Mouse (Mus musculus): ENCODE results near the gene Gm428. TPM values are rescaled to one million over a fixed set of nuclear protein-coding genes. Genes with fewer than 3 reads are reported as not detected.
"Not testable (repeated sequence)": the region's sequence is repeated elsewhere in the genome, so short reads cannot be mapped to it uniquely, and the experiment has no call there.

Gm428 gene
- not detected for total RNA-seq (2021)
- long read RNA-seq, result 0 reads

- not testable (repeated sequence) for DNase-seq (ENCODE audit: low spot score in 2 of 2)
Measured at GRCm38 (mm10) chr4:73683216-73683615, at the start of gene Gm428. Gm428 (plus strand) TSS chr4:73683516.

GRCm38 (mm10) chr4:73637821-73638220, 45.5 kb upstream of the Gm428 start, which contains the start of gene Gm11236:
Gm11236 (plus strand) TSS chr4:73638121.
- DNase-seq (ENCODE audit: low spot score in 2 of 2), result not testable (repeated sequence)

- not testable (repeated sequence) for DNase-seq (ENCODE audit: low spot score in 2 of 2)
Measured at GRCm38 (mm10) chr4:73661864-73662263, 21.5 kb upstream of the Gm428 start.

- DNase-seq (ENCODE audit: low spot score in 2 of 2), result not testable (repeated sequence)
Measured at GRCm38 (mm10) chr4:73668054-73668453, 15.3 kb upstream of the Gm428 start, which contains the start of gene Gm11239. Gm11239 (plus strand) TSS chr4:73668354.

GRCm38 (mm10) chr4:73718761-73719160, 35.4 kb downstream of the Gm428 start:
- DNase-seq (ENCODE audit: low spot score in 2 of 2), result no peak

- no peak for DNase-seq (ENCODE audit: low spot score in 2 of 2)
Measured at GRCm38 (mm10) chr4:73719819-73720218, 36.5 kb downstream of the Gm428 start.

Other genes with a start within 250 kb of the Gm428 start
- gene Gm11238, start 75.6 kb upstream of the Gm428 start, total RNA-seq (2021), result not detected
- not detected for gene Gm11237, start 60.5 kb upstream of the Gm428 start, total RNA-seq (2021)
- not detected for gene Gm11236, start 45.4 kb upstream of the Gm428 start, total RNA-seq (2021)
- gene Gm11239, start 15.2 kb upstream of the Gm428 start, total RNA-seq (2021), result not detected
- not detected for gene Rasef, start 107.5 kb downstream of the Gm428 start, total RNA-seq (2021)
- not detected for gene Gm11758, start 192.8 kb downstream of the Gm428 start, total RNA-seq (2021)
- gene Gm11757, start 207.6 kb downstream of the Gm428 start, total RNA-seq (2021), result not detected
- not detected for gene Gm13871, start 222.4 kb downstream of the Gm428 start, total RNA-seq (2021)
- gene Gm11756, start 237.2 kb downstream of the Gm428 start, total RNA-seq (2021), result not detected

Data from layer of hippocampus, adult 18-20 months (tissue).